In the genomic region with DNA sequence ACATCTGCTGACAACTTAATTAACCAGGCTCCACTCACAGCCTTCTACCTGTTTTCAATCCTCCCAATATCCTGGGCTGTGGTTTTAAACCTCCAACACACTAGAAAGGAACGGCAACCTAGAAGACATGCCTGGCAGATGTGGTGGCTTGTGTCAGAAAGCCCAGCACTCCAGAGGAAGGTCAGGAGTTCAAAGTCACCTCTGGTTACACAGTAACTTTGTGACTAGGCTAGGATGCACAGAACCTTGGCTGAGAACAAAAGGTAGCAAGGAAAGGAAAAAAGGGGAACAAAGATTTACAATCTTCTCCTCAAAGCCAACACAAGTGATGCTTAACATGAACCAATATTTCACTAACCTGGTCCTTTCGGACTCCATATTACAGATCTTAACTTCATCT, we compare ENCODE assay signal across 15 mouse cellular contexts.
"Had no signal": no experiment of that assay in that cellular context is flagged by ENCODE, and none has a peak within 500 bp of the region (broad histone marks: within the 10 kb centered on the region; RNA-seq: fewer than 3 reads in every experiment).

No protein-coding gene starts in this region.

- H3K27ac ChIP-seq: neural tube, embryonic 15.5 days; stomach, embryonic 15.5 days; stomach, postnatal 0 days had no signal

- H3K4me1 ChIP-seq: neural tube, embryonic 15.5 days; stomach, embryonic 15.5 days had no signal

- H3K9me3 ChIP-seq: stomach, embryonic 15.5 days had no signal

- H3K4me3 ChIP-seq: neural tube, embryonic 15.5 days; stomach, embryonic 15.5 days had no signal

- H3K4me2 ChIP-seq: neural tube, embryonic 15.5 days; stomach, embryonic 15.5 days had no signal

- DNase-seq: retina, postnatal 1 day; right cerebral cortex, adult 18-20 months; right cerebral cortex, postnatal 14 days; right cerebral cortex, postnatal 25 days; right cerebral cortex, postnatal 4 days; spleen, adult 18-20 months; thymus, adult 18-20 months; thymus, adult 2 months; thymus, postnatal 14 days; thymus, postnatal 25 days; thymus, postnatal 36 days; thymus, postnatal 4 days had no signal

- H3K9ac ChIP-seq: neural tube, embryonic 15.5 days; stomach, embryonic 15.5 days had no signal

- H3K36me3 ChIP-seq: neural tube, embryonic 15.5 days; stomach, embryonic 15.5 days had no signal

- H3K27me3 ChIP-seq: neural tube, embryonic 15.5 days; stomach, embryonic 15.5 days had no signal
